Mouse (Mus musculus): ENCODE data around the gene Gm12355. TPM values are rescaled to one million over a fixed set of nuclear protein-coding genes. Genes with fewer than 3 reads are reported as not detected.
"Not testable (repeated sequence)": the region's sequence is repeated elsewhere in the genome, so short reads cannot be mapped to it uniquely, and the experiment has no call there.

Gene Gm12355
- polyA plus RNA-seq, 1 experiment from 2014 or later: 0.48 TPM

DNA sequence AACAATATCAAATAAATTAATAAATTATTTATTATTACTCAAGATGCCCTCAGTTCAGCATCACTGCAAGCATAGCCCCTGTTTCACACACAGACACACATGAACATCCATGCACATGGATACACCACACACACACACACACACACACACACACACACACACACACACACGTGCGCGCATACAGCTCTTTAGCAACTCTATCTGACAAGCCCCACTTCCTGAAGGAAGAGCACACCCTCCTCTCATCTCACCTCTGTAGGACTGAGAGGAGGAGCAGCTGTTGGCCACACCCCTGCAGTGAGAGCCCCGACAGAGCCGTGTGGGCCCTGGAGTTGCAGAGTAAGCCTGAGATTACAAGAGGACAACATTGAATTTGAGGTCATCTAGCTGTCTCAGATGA is 14.6 kb upstream of the Gm12355 start:
- H3K27ac ChIP-seq (replicated peaks): no peak overlapping the region
- H3K27me3 ChIP-seq: no peaks in the 10 kb centered on the region
- no peak overlapping the region for H3K4me3 ChIP-seq
- no peak overlapping the region for H3K9ac ChIP-seq
- no peaks in the 10 kb centered on the region for H3K36me3 ChIP-seq
- 63% methylated on average over 5 of the region's 5 CpGs for WGBS
- no peak for ATAC-seq (ENCODE audit: low FRiP score, low read depth)
- H3K4me1 ChIP-seq (replicated peaks): no peaks in the 10 kb centered on the region
- H3K4me2 ChIP-seq: no peak overlapping the region
- no peaks in the 10 kb centered on the region for H3K9me3 ChIP-seq

DNA sequence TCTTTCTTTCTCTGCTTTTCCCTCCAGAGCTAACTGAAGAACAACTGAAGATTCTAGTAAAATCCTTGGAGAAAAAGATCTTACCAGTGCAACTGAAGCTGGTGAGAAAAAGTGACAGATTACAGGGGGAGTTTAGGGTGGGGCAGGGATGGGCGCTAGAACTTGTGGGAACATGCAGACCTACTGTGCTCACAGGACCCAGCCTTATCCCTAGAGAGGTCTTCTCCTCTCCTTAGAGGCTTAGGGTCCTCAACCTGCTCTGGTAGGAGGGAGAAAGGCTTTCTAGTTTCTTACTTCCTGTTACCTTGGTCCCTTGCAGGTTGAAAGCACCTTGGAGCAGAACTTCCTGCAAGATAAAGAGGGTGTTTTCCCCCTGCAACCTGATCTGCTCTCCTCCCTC is 12.0 kb upstream of the Gm12355 start:
- ATAC-seq (ENCODE audit: low FRiP score, low read depth): no peak
- WGBS: 85% methylated on average over 1 of the region's 1 CpGs
- Histone ChIP-seq H3K9ac (no peak overlapping the region), H3K4me1 (replicated peaks) (no peaks in the 10 kb centered on the region), H3K27ac (replicated peaks) (no peak overlapping the region), H3K4me3 (no peak overlapping the region), H3K9me3 (no peaks in the 10 kb centered on the region), H3K4me2 (no peak overlapping the region), H3K36me3 (no peaks in the 10 kb centered on the region), H3K27me3 (no peaks in the 10 kb centered on the region)

DNA sequence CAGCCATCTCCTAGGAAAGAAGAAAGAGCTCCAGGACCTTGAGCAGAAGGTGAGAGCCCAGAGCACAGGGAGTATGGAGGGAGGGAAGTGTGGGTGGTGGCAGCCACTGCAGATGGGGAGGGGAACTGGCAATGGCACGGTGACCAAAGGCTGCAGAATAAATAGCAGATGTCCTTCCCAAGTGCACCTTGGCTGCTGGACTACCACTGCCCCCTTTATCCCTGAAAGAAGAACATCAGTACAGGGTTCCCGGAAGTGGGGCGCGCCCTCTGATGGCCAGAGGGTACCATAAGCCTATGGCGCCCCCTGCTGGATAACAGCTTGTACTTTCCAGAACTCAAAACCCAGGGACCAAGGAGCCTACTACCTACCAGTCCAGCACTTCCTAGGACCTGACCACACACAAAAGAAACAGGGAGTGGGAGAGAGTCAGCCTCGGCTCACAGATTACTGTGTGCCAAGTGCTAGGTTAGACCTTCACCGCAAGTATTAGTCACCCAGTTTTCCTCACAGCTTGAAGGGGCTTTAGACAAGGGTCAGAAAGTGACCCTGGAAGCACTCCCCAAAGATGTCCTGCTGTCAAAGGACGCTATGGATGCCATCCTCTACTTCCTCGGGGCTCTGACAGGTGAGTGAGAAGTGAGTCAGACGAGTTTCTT is 10.0 kb upstream of the Gm12355 start:
- not testable (repeated sequence) for H3K4me2 ChIP-seq

GRCm38 (mm10) chr11:98630646-98631045 is 5.2 kb upstream of the Gm12355 start:
- Histone ChIP-seq H3K4me3 (no peak overlapping the region), H3K9ac (no peak overlapping the region), H3K4me1 (replicated peaks) (no peaks in the 10 kb centered on the region), H3K27me3 (no peaks in the 10 kb centered on the region), H3K27ac (replicated peaks) (no peak overlapping the region), H3K36me3 (no peaks in the 10 kb centered on the region), H3K4me2 (no peak overlapping the region), H3K9me3 (no peaks in the 10 kb centered on the region)
- 84% methylated on average over 5 of the region's 5 CpGs for WGBS
- no peak for ATAC-seq (ENCODE audit: low FRiP score, low read depth)

More for the DNA sequence above, 10.0 kb upstream of the Gm12355 start:
- not testable (repeated sequence) for H3K9ac ChIP-seq; H3K4me1 ChIP-seq (replicated peaks); H3K27ac ChIP-seq (replicated peaks); H3K9me3 ChIP-seq; H3K27me3 ChIP-seq; H3K36me3 ChIP-seq; ATAC-seq (ENCODE audit: low FRiP score, low read depth); H3K4me3 ChIP-seq
- WGBS: 32% methylated on average over 10 of the region's 10 CpGs

DNA sequence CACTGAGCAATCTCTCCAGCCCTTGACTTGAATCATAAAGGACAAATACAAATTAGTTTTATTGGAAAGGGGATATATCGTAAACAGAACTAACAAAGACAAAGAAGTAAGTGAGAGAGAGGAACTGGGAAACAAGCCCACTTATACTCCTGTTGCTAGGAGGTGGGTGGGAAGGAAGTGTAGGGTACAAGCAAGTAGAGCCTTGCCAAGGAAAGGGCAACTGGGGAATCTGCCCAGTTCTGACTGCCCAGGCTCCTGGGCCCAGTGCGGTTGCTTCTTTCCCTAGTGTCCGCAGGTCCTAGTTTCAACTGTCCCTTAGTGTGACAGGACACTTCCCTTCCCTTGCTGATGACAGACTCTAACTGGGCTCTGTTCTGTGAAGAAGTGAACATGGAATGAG is 3.2 kb upstream of the Gm12355 start:
- 89% methylated on average over 3 of the region's 3 CpGs for WGBS
- Histone ChIP-seq H3K4me3 (no peak overlapping the region), H3K9me3 (no peaks in the 10 kb centered on the region), H3K27ac (replicated peaks) (no peak overlapping the region), H3K36me3 (no peaks in the 10 kb centered on the region), H3K9ac (no peak overlapping the region), H3K4me1 (replicated peaks) (no peaks in the 10 kb centered on the region), H3K27me3 (no peaks in the 10 kb centered on the region), H3K4me2 (no peak overlapping the region)
- ATAC-seq (ENCODE audit: low FRiP score, low read depth): no peak

- ATAC-seq (ENCODE audit: low FRiP score, low read depth); H3K27ac ChIP-seq (replicated peaks); H3K9me3 ChIP-seq; H3K9ac ChIP-seq; H3K4me3 ChIP-seq; H3K27me3 ChIP-seq; H3K36me3 ChIP-seq; H3K4me2 ChIP-seq; H3K4me1 ChIP-seq (replicated peaks): not testable (repeated sequence)
- WGBS: 93% methylated on average over 2 of the region's 2 CpGs
Measured at GRCm38 (mm10) chr11:98624381-98624780, 1.1 kb downstream of the Gm12355 start.

- H3K27me3 ChIP-seq; H3K36me3 ChIP-seq; H3K4me2 ChIP-seq; H3K9me3 ChIP-seq; H3K9ac ChIP-seq; H3K27ac ChIP-seq (replicated peaks); H3K4me3 ChIP-seq; H3K4me1 ChIP-seq (replicated peaks); ATAC-seq (ENCODE audit: low FRiP score, low read depth): not testable (repeated sequence)
- WGBS: 83% methylated on average over 6 of the region's 6 CpGs
Measured at GRCm38 (mm10) chr11:98623981-98624380, 1.5 kb downstream of the Gm12355 start.

DNA sequence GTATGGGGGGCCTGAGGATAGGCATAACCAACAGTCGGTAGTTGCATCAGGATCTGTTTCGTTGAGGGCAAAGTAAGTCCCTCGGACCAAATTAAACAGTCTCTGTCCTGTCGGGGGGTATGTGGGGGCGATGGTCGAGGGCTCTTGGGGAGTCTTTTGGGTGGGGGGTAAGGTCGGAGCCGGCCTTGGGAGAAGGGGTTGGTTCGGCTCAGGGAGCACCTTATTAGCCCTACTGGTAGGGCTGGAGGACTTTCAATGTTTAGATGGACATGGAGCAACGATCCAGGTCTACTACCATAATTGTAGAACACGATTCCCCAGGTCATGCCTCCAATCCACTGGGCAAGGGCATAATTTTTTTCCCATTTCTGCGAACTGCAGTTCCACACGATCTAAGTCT is 4.7 kb downstream of the Gm12355 start:
- no peak for ATAC-seq (ENCODE audit: low FRiP score, low read depth)
- Histone ChIP-seq H3K4me3 (no peak overlapping the region), H3K9ac (no peak overlapping the region), H3K36me3 (no peaks in the 10 kb centered on the region), H3K9me3 (no peaks in the 10 kb centered on the region), H3K4me1 (replicated peaks) (no peaks in the 10 kb centered on the region), H3K27me3 (no peaks in the 10 kb centered on the region), H3K4me2 (no peak overlapping the region), H3K27ac (replicated peaks) (no peak overlapping the region)
- WGBS: 96% methylated on average over 13 of the region's 13 CpGs

GRCm38 (mm10) chr11:98606763-98607162 is 18.7 kb downstream of the Gm12355 start:
- H3K36me3 ChIP-seq: no peaks in the 10 kb centered on the region
- H3K4me2 ChIP-seq: no peak overlapping the region
- H3K27ac ChIP-seq (replicated peaks): no peak overlapping the region
- H3K27me3 ChIP-seq: peaks cover 3% of the 10 kb centered on the region; the same call in 1 of the 2 replicates
- peaks cover 8% of the 10 kb centered on the region; the same call in 1 of the 2 replicates for H3K4me1 ChIP-seq (replicated peaks)
- H3K9me3 ChIP-seq: no peaks in the 10 kb centered on the region
- no peak overlapping the region for H3K4me3 ChIP-seq
- ATAC-seq (ENCODE audit: low FRiP score, low read depth): no peak
- WGBS: 12% methylated on average over 3 of the region's 3 CpGs
- H3K9ac ChIP-seq: no peak overlapping the region

DNA sequence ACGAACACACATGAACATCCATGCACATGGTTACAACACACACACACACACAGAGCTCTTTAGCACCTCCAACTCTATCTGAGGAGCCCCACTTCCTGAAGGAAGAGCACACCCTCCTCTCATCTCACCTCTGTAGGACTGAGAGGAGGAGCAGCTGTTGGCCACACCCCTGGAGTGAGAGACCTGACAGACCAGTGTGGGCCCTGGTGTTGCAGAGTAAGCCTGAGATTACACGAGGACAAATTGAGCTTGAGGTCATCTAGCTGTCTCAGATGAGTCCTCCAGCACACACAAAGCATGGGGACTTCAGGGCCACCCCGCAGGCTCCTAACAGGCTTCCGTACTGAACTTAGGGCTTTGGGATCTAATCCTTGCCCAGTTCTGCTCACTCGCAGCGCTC is 20.6 kb downstream of the Gm12355 start:
- WGBS: 72% methylated on average over 6 of the region's 6 CpGs
- H3K27me3 ChIP-seq; H3K4me3 ChIP-seq; H3K9ac ChIP-seq; H3K4me2 ChIP-seq; ATAC-seq (ENCODE audit: low FRiP score, low read depth); H3K4me1 ChIP-seq (replicated peaks); H3K27ac ChIP-seq (replicated peaks); H3K9me3 ChIP-seq; H3K36me3 ChIP-seq: not testable (repeated sequence)

- peaks cover 10% of the 10 kb centered on the region for H3K27me3 ChIP-seq
- H3K36me3 ChIP-seq: no peaks in the 10 kb centered on the region
- H3K27ac ChIP-seq (replicated peaks): no peak overlapping the region
- WGBS: 85% methylated on average over 2 of the region's 2 CpGs
- no peak overlapping the region for H3K9ac ChIP-seq
- no peaks in the 10 kb centered on the region for H3K9me3 ChIP-seq
- ATAC-seq (ENCODE audit: low FRiP score, low read depth): no peak
- peaks cover 8% of the 10 kb centered on the region; the same call in 1 of the 2 replicates for H3K4me1 ChIP-seq (replicated peaks)
- no peak overlapping the region for H3K4me2 ChIP-seq
- H3K4me3 ChIP-seq: no peak overlapping the region
Measured at GRCm38 (mm10) chr11:98603953-98604352, 21.5 kb downstream of the Gm12355 start.

- Histone ChIP-seq H3K9me3 (no peaks in the 10 kb centered on the region), H3K27me3 (peaks cover 13% of the 10 kb centered on the region), H3K4me3 (peak overlapping the region; percentile 28), H3K4me1 (replicated peaks) (peaks cover 8% of the 10 kb centered on the region; the same call in 1 of the 2 replicates), H3K36me3 (no peaks in the 10 kb centered on the region), H3K27ac (replicated peaks) (no peak overlapping the region), H3K4me2 (peak overlapping the region; percentile 56), H3K9ac (no peak overlapping the region)
- WGBS: under 1% methylated on average over 20 of the region's 20 CpGs
- ATAC-seq (ENCODE audit: low FRiP score, low read depth): no peak
Measured at GRCm38 (mm10) chr11:98602090-98602690, 23.3 kb downstream of the Gm12355 start.

Data from hindbrain, embryonic 15.5 days (tissue).